9 mouse cellular contexts compared by ENCODE assay signal in genomic region chr1:143644221-143644620, GRCm38 (mm10). TPM values are rescaled to one million over a fixed set of nuclear protein-coding genes. Genes with fewer than 3 reads are reported as not detected.
DNase-seq lines count a peak whose midpoint lies in the region; ATAC-seq and TF ChIP-seq lines count a peak whose summit lies in the region.
"Had no signal": no experiment of that assay in that cellular context is flagged by ENCODE, and none has a peak within 500 bp of the region (broad histone marks: within the 10 kb centered on the region; RNA-seq: fewer than 3 reads in every experiment).

No protein-coding gene starts in this region.

- 0 out of 2 replicates have a peak, but pooled peaks have one; percentile 49 for ATAC-seq in erythroid progenitor cell, adult 5-6 weeks (replicated peaks; ENCODE audit: low FRiP score, poor library complexity, severe bottlenecking)
- peak; percentile 86 for ATAC-seq in megakaryocyte progenitor cell, adult 5-6 weeks (replicated peaks; ENCODE audit: poor library complexity)

- no peak overlapping the region for H3K27ac ChIP-seq in liver, adult 2 months (replicated peaks; ENCODE audit: insufficient read depth, low read depth, low read length)
- H3K27ac ChIP-seq: heart, embryonic 13.5 days had no signal

- H3K4me1 ChIP-seq in liver, adult 2 months (ENCODE audit: control insufficient read depth, insufficient read depth, low read length), result no peaks in the 10 kb centered on the region; the same call in 1 of the 2 replicates

- no peaks in the 10 kb centered on the region; the same call in 1 of the 2 replicates for H3K79me2 ChIP-seq in liver, adult 2 months (ENCODE audit: control insufficient read depth, insufficient read depth, low read length)

- DNase-seq in liver, adult 2 months (ENCODE audit: extremely low read depth, low read depth, low spot score), result peak; percentile 55
- no peak for DNase-seq in liver
- peak; percentile 9 for DNase-seq in T-cell, adult 2 months (ENCODE audit: low spot score)
- no peak for DNase-seq in right cerebral cortex, postnatal 25 days
- DNase-seq in urinary bladder, postnatal 14 days (ENCODE audit: low spot score), result no peak
- DNase-seq in right cerebral cortex, postnatal 10 days (ENCODE audit: low spot score in 2 of 2), result no peak

- H3K4me3 ChIP-seq in liver, adult 2 months (ENCODE audit: insufficient read depth, low read depth, low read length), result no peak overlapping the region
- H3K4me3 ChIP-seq: heart, embryonic 13.5 days had no signal

- no peaks in the 10 kb centered on the region for H3K27me3 ChIP-seq in liver, adult 2 months (ENCODE audit: control insufficient read depth, insufficient read depth, low read length)
- H3K27me3 ChIP-seq: heart, embryonic 13.5 days had no signal

- WGBS in liver, adult 2 months, result 98% methylated on average over 2 of the region's 2 CpGs

- H3K36me3 ChIP-seq in liver, adult 2 months (ENCODE audit: control insufficient read depth, insufficient read depth, low read length), result no peaks in the 10 kb centered on the region; the same call in 1 of the 2 replicates

- TF ChIP-seq CTCF in liver, adult 2 months (IDR thresholded peaks at IDR 0.05; ENCODE audit: low read depth, low read length), result peak; percentile 37; the same call in 1 of the 2 replicates

- no peak for TF ChIP-seq POLR2A in liver, adult 2 months (IDR thresholded peaks at IDR 0.05; ENCODE audit: extremely low read depth, insufficient read depth, low read length)

- H3K9ac ChIP-seq in liver, adult 2 months (ENCODE audit: low read depth, low read length), result no peak overlapping the region
- H3K9ac ChIP-seq: heart, embryonic 13.5 days had no signal

RNA-seq across cellular contexts. Expression of gene B3galt2, which starts 3.8 kb away (rescaled TPM):
- total RNA-seq in liver, adult 2 months (2014; rRNA removed), result under 0.01 and 0.07 TPM in 2 replicates
- polyA plus RNA-seq in liver, adult 2 months (2012; rRNA removed), result not detected in 2 replicates
- not detected in 2 replicates for total RNA-seq in erythroid progenitor cell, adult 5-6 weeks (2015; ENCODE audit: low replicate concordance)
- 0.23 and 0.64 TPM in 2 replicates for total RNA-seq in erythroid progenitor cell, adult 5-6 weeks (2017; ENCODE audit: low replicate concordance)
- total RNA-seq in megakaryocyte progenitor cell, adult 5-6 weeks (2015), result not detected in 2 replicates
- under 0.01 TPM in 1 of 2 replicates, not detected in the other for total RNA-seq in megakaryocyte progenitor cell, adult 5-6 weeks (2017)

RNA-seq across cellular contexts. Expression of gene Cdc73, which starts 58.5 kb away (rescaled TPM):
- total RNA-seq in liver, adult 2 months (2014; rRNA removed), result 6.7 and 7.2 TPM in 2 replicates
- polyA plus RNA-seq in liver, adult 2 months (2012; rRNA removed), result 0.63 and 1.1 TPM in 2 replicates
- 20.1 and 38.9 TPM in 2 replicates for total RNA-seq in erythroid progenitor cell, adult 5-6 weeks (2015; ENCODE audit: low replicate concordance)
- total RNA-seq in erythroid progenitor cell, adult 5-6 weeks (2017; ENCODE audit: low replicate concordance), result 29.4 and 30.2 TPM in 2 replicates
- 68.6 TPM in 2 replicates for total RNA-seq in megakaryocyte progenitor cell, adult 5-6 weeks (2015)
- 8.0 and 17.6 TPM in 2 replicates for total RNA-seq in megakaryocyte progenitor cell, adult 5-6 weeks (2017)

Comparison
In these comparisons a context has a peak if more than half of its experiments do, and no peak if none do; other contexts are left out.
1. DNase-seq: peak in liver, adult 2 months (single experiment) and T-cell, adult 2 months (single experiment); none in liver (single experiment), right cerebral cortex, postnatal 25 days (single experiment), urinary bladder, postnatal 14 days (single experiment) and right cerebral cortex, postnatal 10 days (0 of 2).